Mouse (Mus musculus): ENCODE measurements at regions not wholly inside any gene's neighbourhood (a gene's known extent, or its start where the extent isn't known, plus 50 kb on each side); places are given as distances from the start of the nearest gene placed in this dataset.

DNA sequence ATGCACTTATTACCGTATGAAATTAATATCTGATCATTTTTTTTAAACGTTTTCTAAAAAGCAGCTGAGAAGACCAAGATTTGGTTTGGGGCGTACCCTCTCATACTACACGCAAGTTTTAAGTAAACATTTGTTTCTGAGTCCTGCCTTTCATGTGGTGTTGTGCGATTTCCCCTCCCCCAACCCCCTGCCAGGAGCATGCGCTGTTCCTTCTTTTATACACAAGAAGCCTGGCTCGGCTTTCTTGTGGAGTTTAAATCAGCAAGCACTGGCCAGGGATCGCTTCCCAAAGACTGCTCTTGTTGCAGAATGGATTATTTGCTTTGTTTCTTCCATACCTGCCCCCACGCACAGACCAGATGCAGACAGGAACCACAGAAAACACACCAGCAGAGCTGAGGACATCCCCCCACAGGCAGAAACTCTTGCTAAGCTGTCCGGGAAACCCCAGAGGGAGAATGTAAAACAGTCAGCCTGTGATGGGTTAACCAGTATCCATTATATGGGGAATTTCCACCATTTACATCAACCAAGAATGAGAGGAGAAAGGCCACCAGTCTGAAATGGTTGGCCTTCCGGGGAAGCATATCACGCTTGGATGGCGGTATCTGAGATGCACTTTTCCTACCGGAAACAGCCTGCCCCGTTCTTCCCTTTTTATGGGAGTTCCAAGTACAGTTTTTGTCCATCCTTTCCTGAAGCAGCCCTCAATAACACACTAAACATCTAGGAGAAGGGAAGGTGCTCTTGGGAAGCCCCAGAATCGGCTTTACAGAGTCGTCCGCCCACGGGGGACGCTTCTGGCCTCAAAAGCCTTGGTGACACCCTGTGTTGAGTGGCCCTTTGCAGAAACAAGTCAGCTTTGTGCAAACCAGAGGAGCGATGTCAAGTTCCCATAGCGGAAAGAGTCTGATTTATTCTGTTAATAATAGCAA lies 91.3 kb downstream of the Tomm20 start:
- ATAC-seq: peak; percentile 30

DNA sequence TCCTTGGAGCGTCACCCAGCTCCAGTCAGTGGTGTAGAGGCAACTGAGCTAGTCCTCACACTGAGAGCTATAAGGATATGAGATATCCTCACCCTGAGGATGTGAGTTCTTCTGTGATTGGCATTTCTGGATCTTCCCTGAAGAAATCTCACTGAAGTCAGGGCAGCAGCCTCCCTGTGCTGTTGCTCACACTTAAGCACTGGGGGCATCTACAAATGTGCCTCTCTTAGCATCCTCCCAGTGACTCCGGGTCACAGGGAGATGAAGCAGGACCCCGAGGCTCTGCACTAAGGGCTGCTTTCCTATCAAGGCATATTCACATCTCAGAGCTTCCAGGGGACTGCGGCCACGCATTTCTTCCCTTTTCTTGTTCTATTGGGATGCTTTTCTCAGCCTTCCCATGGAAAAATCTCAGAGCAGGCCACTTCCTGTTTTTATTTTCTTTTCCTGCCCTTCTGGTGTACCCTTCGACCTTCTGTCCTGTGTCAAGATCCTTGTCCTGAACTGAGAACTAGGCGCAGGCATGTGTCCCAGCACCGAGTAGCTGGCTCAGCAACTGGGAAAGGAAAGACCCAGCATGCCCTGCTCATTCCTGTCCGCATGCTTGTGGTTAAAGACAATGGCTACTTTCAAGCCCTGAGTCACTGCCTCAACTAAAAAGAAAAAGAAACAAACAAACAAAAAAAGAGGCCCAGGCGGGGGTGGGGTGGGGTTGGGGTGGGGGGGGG lies 92.8 kb downstream of the Tomm20 start:
- no peak for ATAC-seq

DNA sequence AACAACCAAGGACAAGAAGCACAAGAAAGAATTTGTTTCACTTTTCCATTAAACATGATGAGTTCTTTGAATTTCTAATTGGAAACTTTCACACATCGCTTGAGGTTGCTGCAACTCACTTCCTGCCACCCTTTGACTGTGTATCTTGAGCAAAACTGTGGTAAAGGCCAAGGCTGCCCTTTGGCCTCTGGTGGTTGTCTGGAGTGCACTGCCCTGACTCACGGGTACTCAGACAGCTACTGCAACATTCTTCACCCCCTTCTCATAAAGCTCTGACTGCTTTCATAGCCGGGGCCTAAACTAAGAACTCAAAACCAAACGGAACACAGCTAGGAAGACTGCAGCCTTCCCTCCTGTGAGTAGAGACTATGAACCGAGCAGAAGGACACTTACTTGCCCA lies 93.5 kb downstream of the Tomm20 start:
- ATAC-seq: peak; percentile 4

DNA sequence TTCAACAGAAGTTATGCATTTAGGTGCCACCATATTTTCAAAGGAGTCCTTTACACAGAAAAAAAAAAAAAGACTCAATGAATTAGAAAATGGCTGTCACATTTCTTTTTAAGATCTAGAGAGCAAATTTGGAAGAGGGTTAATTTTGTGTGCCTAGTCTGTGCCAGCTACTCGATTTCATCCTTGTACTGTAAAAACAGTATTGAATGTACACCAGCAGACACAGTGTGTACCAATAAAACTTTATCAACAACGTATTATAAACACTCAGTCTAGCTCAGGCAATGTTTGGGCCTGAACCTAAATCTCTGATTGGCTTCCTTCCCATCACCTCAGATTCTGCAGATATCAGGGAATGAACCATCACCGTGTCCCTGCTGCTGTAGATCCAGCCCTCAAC lies 93.9 kb downstream of the Tomm20 start:
- ATAC-seq: no peak

DNA sequence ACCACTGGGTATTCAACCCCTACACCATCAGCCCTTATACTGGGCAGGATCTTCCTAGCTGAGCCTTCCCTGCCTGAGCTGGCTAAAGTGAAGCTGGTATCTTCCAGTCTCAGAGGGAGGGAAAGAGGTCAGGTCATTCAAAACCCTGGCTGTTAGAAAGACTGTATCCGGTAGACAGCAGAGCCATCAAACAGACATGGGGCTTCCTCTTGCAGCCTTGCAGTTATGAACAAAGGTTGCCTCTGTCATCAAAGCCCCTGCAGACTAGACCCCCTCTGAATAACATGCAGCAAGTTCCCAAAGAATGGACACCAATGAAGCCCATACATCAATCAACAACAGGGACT lies 95.5 kb downstream of the Tomm20 start:
- ATAC-seq: no peak

DNA sequence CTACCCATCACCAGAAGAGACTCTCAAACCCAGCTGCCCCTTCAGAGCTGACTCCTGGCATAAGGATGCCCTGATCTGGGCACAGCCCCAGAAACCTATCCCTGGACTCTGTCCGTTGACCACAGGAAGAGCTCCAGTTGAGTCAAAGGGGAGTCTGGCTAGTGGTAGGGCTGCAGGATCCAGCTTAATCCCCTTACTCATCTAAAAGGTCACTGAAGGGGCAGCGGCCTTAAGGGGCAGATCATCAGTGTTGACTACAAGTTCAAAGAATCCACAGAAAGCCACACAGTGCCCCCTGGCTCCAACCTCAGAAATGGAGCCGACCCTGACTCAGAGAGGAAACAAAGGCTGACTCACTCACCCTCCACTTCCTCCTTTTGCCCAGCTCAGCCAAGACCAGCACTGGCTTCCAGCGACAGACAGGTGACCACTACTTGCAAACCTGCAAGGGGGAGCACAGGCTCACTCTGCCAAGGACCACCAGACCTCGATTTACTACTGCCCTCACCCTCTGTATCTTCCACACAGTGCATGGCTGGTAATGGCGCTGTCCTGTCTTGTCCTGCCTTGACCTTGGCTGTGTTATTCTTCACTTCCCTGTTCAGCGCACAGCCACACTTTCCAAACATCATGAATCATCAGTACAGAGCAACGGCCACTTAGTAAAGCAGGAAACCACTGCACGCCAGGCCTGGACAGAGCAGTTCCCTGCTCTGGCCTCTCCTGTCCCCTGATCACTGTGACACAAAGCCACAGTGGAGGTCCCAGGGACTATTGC lies 96.0 kb downstream of the Tomm20 start:
- no peak for ATAC-seq

DNA sequence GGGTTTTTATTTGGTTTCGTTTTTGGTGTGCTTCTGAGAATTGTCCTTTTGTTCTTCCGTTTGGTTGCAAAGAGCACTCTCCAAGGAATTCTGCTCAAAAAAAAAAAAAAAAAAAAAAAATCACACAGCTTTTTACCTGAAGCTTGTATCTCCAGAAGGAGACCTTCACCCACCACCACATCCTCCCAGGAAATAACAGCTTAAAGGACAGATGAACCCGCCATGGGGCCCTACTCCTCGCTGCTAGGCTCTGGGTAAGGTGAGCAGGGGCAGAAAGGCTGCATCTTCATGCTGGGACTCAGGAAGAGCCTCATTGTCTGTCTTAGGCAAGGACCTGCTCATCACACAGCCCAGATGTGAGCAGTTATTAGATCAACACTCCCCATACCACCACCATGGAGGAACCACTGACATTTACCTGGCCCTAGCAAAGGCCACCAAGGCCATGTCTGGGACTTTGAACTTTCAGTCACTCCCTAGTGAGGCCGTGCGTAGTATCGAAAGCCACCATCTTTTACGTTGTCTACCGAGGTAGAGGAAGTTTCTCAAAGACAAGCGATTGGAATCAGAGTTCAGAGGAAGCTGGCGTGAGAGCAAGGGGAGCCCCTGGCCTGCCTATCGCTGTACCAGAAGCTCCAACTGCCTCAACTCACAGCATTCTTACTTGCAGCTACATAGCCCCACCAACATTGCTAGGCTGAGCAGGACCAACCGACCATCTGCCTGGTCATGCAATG lies 97.1 kb downstream of the Tomm20 start:
- peak; percentile 13 for ATAC-seq

DNA sequence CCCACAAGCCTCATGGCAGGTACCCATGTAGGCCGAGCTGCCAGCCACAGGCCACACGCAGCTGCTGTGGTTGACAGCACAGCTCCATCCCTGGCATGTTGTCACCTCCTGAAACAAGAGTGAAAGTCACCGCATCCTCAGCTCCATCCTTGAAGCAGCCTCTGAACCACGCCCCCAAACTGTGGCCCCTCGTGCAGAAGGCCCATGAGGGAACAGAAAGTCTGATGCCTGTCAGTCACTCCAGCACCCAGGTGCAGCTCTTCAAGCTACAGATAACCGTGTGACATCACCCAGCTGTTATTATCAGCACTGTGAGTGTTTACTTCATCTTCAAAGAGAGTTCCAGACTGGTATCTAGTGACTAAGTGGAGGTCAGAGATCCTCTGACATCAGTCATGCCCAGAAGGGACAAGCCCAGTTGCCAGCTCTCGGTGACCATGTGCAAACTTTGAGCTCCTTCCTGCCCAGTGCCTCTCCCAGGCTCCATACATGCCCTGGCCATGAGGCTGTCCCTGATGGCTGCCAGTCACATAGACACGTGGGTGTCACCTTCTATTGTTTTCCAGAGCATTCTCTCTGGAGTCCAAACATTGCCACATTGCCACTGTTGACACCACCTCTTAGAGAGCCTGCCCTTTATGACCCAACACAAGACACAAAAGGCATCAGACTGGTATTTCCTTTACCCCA lies 97.8 kb downstream of the Tomm20 start:
- peak; percentile 72 for ATAC-seq

DNA sequence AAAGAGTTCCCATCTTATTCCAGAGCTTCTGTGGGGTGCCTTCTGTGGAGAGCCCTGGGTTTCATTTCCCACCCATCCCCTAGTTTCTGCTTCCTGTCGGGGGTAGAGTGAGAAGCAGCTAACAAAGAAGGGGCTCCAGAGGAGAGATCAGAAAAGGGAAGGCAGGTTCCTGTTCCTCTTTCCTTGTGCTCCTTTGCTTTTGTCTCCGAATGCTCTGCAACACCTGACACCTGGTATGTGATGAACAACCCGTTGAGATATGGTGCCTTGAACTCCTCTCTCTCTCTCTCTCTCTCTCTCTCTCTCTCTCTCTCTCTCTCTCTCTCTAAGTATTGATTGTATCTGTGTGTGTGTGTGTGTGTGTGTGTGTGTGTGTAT lies 99.5 kb downstream of the Tomm20 start:
- no peak for ATAC-seq

DNA sequence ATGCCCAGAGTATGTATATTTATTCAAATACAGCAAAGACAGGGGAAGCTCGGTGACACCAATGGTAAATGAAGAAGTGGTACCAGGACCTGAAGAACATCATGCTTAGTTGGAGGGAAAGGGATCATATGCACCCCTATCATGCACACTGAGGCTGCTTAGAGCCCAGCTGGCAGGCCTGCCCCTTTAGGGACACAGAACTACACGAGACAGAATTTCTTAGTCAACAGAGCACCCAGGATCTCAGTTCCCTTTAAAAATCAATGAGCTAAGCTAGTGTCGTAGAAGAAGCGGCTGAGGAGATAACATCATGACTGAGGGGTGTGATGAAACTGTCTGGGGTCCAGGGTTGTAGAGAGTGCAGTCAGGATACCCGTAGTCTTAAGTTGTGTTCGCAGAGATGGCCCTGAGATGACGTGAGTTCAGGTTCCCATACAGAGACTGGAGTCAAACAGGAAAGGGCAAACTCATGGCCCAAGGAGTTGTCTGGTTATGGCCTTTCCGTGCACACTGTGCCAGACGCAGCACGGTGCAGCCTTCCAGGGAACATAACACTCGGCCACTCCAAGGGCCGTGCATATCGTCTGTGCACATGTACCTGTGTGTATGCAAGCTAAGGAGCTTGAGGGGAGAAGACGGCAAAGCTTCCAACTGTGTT lies 100.0 kb downstream of the Tomm20 start:
- no peak for ATAC-seq

DNA sequence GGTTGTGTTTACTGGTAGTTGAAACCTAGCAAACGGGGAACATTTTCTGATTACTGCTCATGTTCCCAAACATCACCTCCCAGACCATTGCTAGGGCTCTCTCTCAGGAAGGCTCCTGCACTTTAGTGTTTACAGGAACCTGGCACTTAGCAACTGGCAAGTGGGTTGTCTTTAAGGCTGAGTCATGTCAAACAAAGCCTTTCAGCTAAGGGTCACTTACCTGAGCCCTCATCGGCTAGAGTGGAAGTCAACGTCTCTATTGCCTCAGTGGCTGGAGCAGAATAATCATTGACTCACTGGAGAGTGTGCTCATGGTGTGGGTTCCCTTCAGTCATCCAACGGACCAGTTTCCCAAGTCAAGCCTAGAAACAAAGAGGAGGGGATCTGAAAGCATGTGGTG lies 101.0 kb downstream of the Tomm20 start:
- ATAC-seq: no peak

DNA sequence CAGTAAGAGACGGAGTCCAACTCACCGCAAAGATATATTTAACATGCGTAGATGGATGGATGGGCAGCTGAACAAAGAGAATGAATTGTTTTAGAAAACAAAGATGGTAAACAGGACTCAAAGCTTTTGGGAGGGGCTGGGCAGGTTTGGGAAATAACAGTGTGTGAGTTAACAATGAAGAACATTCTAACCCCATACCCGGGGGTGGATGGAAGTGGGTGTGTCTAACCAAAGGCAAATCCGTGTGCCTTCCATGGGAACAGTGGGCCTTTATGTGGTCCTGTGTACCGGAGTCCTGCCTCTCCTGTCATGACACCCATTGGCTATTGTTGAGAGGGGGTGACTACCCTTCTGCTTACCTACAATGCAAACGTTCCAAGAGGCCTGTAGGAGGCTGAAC lies 104.5 kb downstream of the Tomm20 start:
- ATAC-seq: no peak

DNA sequence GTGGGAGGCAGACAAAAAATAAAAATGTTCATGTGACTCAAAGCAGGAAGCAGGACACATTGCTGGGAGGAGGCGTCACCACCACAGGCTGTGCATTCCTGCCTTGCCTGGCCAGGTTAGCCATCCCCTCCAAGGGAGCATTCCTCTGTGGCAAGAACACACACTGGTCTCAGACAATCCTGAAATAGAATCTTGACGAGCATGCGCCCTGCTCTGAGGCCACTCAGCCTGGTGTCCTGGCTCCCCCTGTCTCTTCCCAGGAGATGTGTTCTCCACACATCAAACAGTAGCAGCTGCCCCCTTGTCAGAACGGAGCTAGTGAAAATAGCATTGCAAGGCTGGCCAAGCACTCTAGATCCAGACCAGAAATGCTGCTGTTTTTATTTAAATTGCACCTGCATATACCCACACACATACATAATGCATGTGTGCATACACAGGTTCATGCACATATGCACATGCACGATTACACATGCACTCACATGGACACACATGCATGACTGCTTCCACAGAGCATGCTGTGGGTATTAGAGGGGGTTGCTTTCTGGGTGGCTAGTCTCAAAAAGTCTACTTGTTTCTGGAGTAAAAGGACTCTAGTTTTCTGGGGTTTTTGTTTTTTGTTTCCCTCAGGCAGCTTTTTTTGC lies 105.8 kb downstream of the Tomm20 start:
- ATAC-seq: no peak

DNA sequence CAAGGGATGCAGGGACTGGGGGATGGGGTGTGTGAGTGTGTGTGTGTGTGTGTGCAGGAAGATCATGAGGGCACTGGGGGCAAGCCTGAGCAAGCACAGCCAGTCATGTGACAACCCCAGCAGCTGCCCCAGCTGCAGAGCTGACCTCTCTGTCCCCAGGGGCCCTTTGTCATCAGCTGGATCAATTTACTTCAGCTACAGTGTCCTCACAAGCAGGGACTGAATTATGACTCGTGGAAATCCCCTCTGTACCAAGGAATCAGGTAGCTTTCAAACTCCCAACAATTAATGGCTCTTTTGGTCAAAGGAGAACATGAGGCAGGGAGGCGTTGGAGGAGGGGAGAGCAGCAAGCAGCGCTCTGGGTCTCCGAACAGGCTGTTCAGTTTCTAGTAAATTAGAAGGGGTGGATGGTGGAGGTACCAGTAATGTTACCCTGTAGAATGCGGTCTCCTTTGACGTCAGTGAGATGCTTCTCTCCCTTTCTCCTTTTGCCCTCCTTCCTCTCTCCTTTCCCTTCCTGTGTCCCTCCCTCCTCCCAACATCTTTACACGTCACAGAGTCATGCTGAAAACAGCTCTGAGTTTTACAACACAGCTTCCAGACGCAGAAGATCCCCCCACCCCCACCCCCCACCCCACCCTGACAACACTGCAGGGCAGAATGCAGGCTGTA lies 106.5 kb downstream of the Tomm20 start:
- peak; percentile 87 for ATAC-seq

DNA sequence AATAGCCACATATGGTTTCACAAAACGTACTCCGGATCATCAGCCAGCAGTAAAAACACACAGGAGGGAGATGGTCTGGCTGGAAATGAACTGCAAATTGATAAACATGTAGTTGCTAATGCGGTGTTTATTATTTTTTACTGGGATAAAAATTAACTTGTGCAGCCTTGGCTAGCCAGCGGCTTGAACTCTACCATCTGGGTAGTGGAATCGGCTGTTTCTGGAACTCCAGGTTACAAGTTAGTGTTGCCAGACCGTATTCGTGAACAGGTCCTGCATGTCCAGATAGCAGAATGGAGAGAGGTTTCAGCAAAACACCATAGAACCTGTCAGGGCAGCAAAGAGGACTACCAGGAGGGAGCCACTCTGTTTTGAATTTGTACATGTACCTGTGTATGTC lies 107.4 kb downstream of the Tomm20 start:
- no peak for ATAC-seq

DNA sequence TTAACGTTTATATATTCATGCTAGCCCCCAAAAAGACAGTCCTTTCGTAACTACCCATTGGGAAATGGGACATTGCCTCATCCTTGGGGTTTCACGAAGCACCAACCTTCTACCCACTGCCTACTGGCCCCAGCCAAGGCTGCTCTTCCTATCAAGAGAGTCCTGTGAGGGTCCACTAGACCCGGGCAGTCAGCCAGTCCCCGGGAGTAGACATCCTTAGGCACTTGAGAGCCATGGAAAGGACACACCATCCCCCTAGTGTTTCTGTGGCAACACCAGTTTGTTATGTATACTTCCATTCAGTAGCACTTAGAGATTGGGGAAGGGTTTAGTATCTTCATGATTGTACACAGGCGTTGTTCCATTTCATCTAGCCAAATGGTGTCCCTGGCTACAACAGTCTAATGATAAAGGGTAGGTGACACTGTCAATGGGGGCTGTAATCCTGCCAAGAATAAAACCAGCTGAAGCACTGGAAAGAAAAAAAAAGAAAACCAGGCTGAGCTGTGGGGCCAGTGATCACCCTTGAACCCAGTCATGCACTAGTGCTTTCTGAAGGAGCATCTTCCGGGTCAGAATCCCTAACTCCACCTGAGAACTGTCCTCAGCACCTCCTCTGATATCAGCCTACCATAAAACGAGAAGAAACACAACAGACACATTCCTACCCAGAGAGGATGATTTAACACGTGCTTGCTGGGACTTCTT lies 108.2 kb downstream of the Tomm20 start:
- no peak for ATAC-seq

DNA sequence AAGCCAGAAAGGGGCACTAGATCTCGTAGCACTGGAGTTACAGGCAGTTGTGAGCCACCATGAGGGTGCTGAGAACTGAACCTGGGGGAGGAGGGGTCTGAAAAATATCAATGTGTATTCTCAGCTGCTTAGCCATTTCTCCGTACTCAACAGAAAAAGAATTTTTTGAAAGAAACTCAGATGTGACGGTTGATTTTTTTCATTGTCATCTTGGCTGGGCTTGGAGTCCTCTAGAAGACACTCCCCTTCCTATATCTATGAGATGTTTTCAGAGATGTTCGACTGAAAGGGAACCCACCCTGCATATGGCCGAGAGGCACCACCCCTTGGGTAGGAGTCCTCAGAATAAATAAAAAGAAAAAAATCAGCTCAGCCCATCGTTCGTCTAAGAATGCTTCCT lies 110.1 kb downstream of the Tomm20 start:
- ATAC-seq: no peak

DNA sequence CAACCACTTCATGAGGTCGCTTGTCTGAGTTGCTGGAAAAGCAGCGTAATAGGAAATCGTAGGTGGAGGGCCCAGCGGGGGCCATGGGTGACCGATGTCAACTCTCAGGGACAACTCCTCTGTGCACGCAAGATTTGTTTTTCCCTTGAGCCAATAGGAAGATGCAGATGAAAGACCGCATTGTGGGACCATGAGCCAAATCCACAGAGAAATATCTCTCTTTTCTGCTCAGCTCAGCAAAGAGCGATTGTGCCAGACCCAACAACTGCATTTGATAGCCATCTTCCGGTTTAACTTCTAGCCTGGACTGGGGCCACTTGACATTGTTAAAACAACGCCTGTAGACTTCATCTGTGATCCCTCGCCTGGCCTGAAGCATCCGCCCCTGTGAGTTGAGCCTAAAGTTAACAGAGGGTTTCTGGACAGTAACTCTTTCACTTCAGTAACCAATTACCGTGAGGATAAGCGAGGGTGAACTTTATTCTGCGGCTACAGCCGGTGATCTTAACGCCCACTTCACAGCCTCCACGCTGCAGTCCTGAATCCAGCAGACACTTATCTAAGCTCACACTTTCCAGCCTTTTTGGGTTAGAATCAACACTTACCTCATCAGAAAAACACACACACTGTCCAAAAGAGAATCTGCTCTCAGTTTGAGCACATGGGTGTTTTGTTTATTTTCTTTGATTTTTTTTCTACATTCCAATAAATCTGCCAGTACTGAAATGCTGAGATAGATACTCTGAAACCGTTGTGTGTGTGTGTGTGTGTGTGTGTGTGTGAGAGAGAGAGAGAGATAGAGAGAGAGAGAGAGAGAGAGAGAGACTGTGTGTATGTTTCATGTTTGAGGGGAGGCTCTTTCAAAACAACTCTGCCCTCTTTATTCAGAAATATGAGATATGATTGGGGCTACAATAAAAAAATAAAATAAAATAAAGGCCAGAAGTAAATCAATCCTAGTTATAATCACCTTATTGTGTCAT lies 111.9 kb downstream of the Tomm20 start:
- peak; percentile 28 for ATAC-seq
